Mouse (Mus musculus): Measurements from ENCODE around the gene Ccdc92b. TPM values are rescaled to one million over a fixed set of nuclear protein-coding genes. Genes with fewer than 3 reads are reported as not detected.
A peak's percentile ranks its signal among the peaks of the same experiment; 100 is the strongest.

The Ccdc92b gene
- total RNA-seq, 1 experiment, result 1.8 TPM

DNA sequence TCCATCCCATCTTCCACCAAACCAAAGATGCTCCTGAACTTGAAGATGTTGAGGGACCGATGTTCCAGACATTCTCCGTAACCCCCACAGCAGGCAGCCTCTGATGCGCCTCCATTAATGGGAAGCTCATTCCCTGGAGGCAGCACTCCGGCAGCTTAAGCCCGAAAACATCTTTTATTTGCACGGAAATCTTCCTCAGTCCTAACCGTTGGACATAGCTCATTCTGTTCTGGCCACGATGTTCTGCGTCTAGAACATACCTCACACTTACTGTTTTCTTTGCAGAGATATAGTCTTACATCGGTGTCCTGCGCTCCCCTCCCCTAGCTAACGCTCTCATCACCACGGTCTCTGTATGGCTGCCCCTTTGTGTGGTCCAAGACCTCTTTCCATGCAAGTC is 28.7 kb upstream of the Ccdc92b start:
- H3K9me3 ChIP-seq (ENCODE audit: control insufficient read depth, insufficient read depth, low read depth, low read length), result no peaks in the 10 kb centered on the region
- H3K27ac ChIP-seq (ENCODE audit: insufficient read depth, low read depth, low read length, poor library complexity, severe bottlenecking), result no peak overlapping the region
- H3K36me3 ChIP-seq (ENCODE audit: control insufficient read depth, insufficient read depth, low read length, poor library complexity, severe bottlenecking), result no peaks in the 10 kb centered on the region
- TF ChIP-seq ZNF384 (IDR thresholded peaks at IDR 0.05; ENCODE audit: low read depth, low read length), result no peak
- TF ChIP-seq CHD2 (IDR thresholded peaks at IDR 0.05; ENCODE audit: low read depth, low read length), result no peak
- TF ChIP-seq HCFC1 (IDR thresholded peaks at IDR 0.05; ENCODE audit: borderline replicate concordance, insufficient read depth, low read length), result no peak
- no peak for TF ChIP-seq ZC3H11A (IDR thresholded peaks at IDR 0.05; ENCODE audit: borderline replicate concordance, low read depth, low read length)
- no peak for TF ChIP-seq MAFK (IDR thresholded peaks at IDR 0.05; ENCODE audit: insufficient read depth, low read depth, low read length)
- H3K9ac ChIP-seq (ENCODE audit: insufficient read depth, low read depth, low read length, poor library complexity, severe bottlenecking), result no peak overlapping the region
- no peak for DNase-seq (ENCODE audit: low read depth, low spot score)
- peak overlapping the region; percentile 64 to 89; a peak in 2 of 4 replicates for H3K4me3 ChIP-seq (ENCODE audit: insufficient read depth in 1 of 2, low read depth in 1 of 2, low read length in 2 of 2, poor library complexity in 1 of 2, severe bottlenecking in 1 of 2)
- in situ Hi-C loops (cut with MboI; ENCODE audit: low sequenced_read_pairs in 2 of 2, unreplicated experiment in 2 of 2), result no loop called here
- peaks cover 2 to 3% of the 10 kb centered on the region in 2 experiments; a peak in 1 of 4 replicates for H3K4me1 ChIP-seq (ENCODE audit: control insufficient read depth in 2 of 2, insufficient read depth in 2 of 2, low read length in 2 of 2, poor library complexity in 1 of 2)

DNA sequence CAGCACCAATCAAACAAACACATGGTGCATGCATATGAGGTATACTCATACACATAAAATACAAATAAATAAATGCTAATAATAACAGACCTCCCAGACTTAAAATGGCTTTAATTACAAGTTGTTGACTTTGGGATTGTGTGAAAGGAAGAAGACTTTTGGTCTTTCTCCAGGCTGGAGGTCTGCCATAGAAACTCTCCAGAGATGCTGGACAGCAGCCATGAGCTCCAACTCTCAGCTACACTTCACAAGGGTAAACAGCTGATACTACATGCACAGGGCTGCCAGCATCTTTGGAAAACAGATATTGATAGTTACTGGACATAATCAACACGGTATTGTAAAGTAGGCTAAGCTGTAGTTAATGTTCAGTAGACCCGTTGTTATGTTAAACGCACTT is 27.2 kb upstream of the Ccdc92b start:
- peaks cover 2 to 3% of the 10 kb centered on the region in 2 experiments; a peak in 1 of 4 replicates for H3K4me1 ChIP-seq (ENCODE audit: control insufficient read depth in 2 of 2, insufficient read depth in 2 of 2, low read length in 2 of 2, poor library complexity in 1 of 2)
- in situ Hi-C loops (cut with MboI; ENCODE audit: low sequenced_read_pairs in 2 of 2, unreplicated experiment in 2 of 2), result no loop called here
- H3K27ac ChIP-seq (ENCODE audit: insufficient read depth, low read depth, low read length, poor library complexity, severe bottlenecking), result no peak overlapping the region

DNA sequence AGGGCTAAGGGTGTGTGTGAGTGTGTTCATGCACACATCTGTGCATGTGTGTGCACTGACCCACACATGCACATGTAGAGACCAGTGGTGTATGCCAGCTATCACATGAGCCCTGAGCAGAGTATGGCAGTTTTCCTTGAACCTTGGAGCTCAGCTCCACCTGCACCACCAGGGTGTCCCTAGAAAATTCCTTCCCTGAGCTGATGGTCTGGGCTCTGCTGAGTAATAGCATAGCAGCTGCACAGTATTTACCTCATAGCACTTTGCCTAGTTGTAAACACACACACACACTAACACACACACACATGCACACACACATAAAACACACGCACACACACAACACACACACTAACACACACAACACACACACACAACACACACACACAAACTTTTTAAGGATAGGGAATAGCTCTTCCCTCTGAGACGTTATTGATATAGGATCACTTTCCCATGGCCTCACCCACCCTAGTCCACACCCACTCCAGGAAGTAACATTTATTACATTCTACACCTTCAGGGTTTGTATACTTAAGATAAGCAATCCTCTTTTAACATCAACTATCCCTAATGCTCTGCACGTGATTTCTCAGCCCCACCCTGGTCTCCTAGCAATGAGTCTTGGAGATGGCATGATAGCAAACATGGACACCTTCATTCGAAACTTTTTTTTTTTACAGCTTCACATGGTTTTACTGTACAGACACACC is 22.0 kb upstream of the Ccdc92b start:
- no peaks in the 10 kb centered on the region for H3K36me3 ChIP-seq (ENCODE audit: control insufficient read depth, insufficient read depth, low read length, poor library complexity, severe bottlenecking)
- no peak overlapping the region for H3K9ac ChIP-seq (ENCODE audit: insufficient read depth, low read depth, low read length, poor library complexity, severe bottlenecking)
- DNase-seq (ENCODE audit: low read depth, low spot score), result no peak
- in situ Hi-C loops (cut with MboI; ENCODE audit: low sequenced_read_pairs in 2 of 2, unreplicated experiment in 2 of 2), result no loop called here
- TF ChIP-seq CHD2 (IDR thresholded peaks at IDR 0.05; ENCODE audit: low read depth, low read length) (no peak), ZC3H11A (IDR thresholded peaks at IDR 0.05; ENCODE audit: borderline replicate concordance, low read depth, low read length) (no peak), ZNF384 (IDR thresholded peaks at IDR 0.05; ENCODE audit: low read depth, low read length) (no peak), MAFK (IDR thresholded peaks at IDR 0.05; ENCODE audit: insufficient read depth, low read depth, low read length) (no peak), HCFC1 (IDR thresholded peaks at IDR 0.05; ENCODE audit: borderline replicate concordance, insufficient read depth, low read length) (no peak)
- H3K4me1 ChIP-seq (ENCODE audit: control insufficient read depth in 2 of 2, insufficient read depth in 2 of 2, low read length in 2 of 2, poor library complexity in 1 of 2), result no peaks in the 10 kb centered on the region
- H3K4me3 ChIP-seq (ENCODE audit: insufficient read depth in 1 of 2, low read depth in 1 of 2, low read length in 2 of 2, poor library complexity in 1 of 2, severe bottlenecking in 1 of 2), result no peak overlapping the region
- no peak overlapping the region for H3K27ac ChIP-seq (ENCODE audit: insufficient read depth, low read depth, low read length, poor library complexity, severe bottlenecking)
- no peaks in the 10 kb centered on the region for H3K9me3 ChIP-seq (ENCODE audit: control insufficient read depth, insufficient read depth, low read depth, low read length)

More for the DNA sequence above, 27.2 kb upstream of the Ccdc92b start:
- H3K9me3 ChIP-seq (ENCODE audit: control insufficient read depth, insufficient read depth, low read depth, low read length), result no peaks in the 10 kb centered on the region
- no peak for TF ChIP-seq ZNF384 (IDR thresholded peaks at IDR 0.05; ENCODE audit: low read depth, low read length)
- TF ChIP-seq CHD2 (IDR thresholded peaks at IDR 0.05; ENCODE audit: low read depth, low read length), result no peak
- no peak for TF ChIP-seq MAFK (IDR thresholded peaks at IDR 0.05; ENCODE audit: insufficient read depth, low read depth, low read length)
- TF ChIP-seq ZC3H11A (IDR thresholded peaks at IDR 0.05; ENCODE audit: borderline replicate concordance, low read depth, low read length), result no peak
- H3K36me3 ChIP-seq (ENCODE audit: control insufficient read depth, insufficient read depth, low read length, poor library complexity, severe bottlenecking), result no peaks in the 10 kb centered on the region
- DNase-seq (ENCODE audit: low read depth, low spot score), result no peak
- H3K9ac ChIP-seq (ENCODE audit: insufficient read depth, low read depth, low read length, poor library complexity, severe bottlenecking), result no peak overlapping the region
- H3K4me3 ChIP-seq (ENCODE audit: insufficient read depth in 1 of 2, low read depth in 1 of 2, low read length in 2 of 2, poor library complexity in 1 of 2, severe bottlenecking in 1 of 2), result no peak overlapping the region

DNA sequence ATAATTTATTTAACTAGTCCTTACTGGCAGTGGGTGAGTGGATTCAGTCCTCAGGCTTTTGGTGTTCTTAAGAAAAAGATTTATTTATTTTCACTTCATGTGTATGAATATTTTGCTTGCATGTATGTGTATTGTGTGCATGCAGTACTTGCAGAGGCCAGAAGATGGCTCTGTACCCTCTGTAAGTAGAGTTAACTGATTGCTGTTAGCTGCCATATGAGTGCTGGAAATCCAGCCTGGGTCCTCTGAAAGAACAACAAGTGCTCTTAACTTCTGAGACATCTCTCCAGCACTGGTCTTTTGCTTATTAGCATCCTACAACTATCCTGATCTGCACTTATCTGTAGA is 21.4 kb upstream of the Ccdc92b start:
- in situ Hi-C loops (cut with MboI; ENCODE audit: low sequenced_read_pairs in 2 of 2, unreplicated experiment in 2 of 2), result no loop called here
- TF ChIP-seq MAFK (IDR thresholded peaks at IDR 0.05; ENCODE audit: insufficient read depth, low read depth, low read length), result no peak
- no peak for TF ChIP-seq ZNF384 (IDR thresholded peaks at IDR 0.05; ENCODE audit: low read depth, low read length)
- TF ChIP-seq ZC3H11A (IDR thresholded peaks at IDR 0.05; ENCODE audit: borderline replicate concordance, low read depth, low read length), result no peak
- TF ChIP-seq HCFC1 (IDR thresholded peaks at IDR 0.05; ENCODE audit: borderline replicate concordance, insufficient read depth, low read length), result no peak
- Histone ChIP-seq H3K4me3 (ENCODE audit: insufficient read depth in 1 of 2, low read depth in 1 of 2, low read length in 2 of 2, poor library complexity in 1 of 2, severe bottlenecking in 1 of 2) (no peak overlapping the region), H3K36me3 (ENCODE audit: control insufficient read depth, insufficient read depth, low read length, poor library complexity, severe bottlenecking) (no peaks in the 10 kb centered on the region), H3K27ac (ENCODE audit: insufficient read depth, low read depth, low read length, poor library complexity, severe bottlenecking) (no peak overlapping the region), H3K4me1 (ENCODE audit: control insufficient read depth in 2 of 2, insufficient read depth in 2 of 2, low read length in 2 of 2, poor library complexity in 1 of 2) (no peaks in the 10 kb centered on the region), H3K9ac (ENCODE audit: insufficient read depth, low read depth, low read length, poor library complexity, severe bottlenecking) (no peak overlapping the region), H3K9me3 (ENCODE audit: control insufficient read depth, insufficient read depth, low read depth, low read length) (no peaks in the 10 kb centered on the region)
- DNase-seq (ENCODE audit: low read depth, low spot score), result no peak
